Mouse (Mus musculus) testis, adult 2 months (tissue): ENCODE measurements at regions not wholly inside any gene's neighbourhood (a gene's known extent, or its start where the extent isn't known, plus 50 kb on each side); places are given as distances from the start of the nearest gene placed in this dataset.

Source experiments
- H3K27ac ChIP-seq: fragments of 200-500 bp; 2 replicates; pipeline ENCODE4 v1.5.1; 2012; ENCODE audit warnings: low read depth, low read length; ENCODE audit not compliant: control insufficient read depth, insufficient read depth
- H3K27me3 ChIP-seq: fragments of 200-500 bp; 2 replicates; pipeline ENCODE4 v1.6.1; 2012; ENCODE audit warnings: mild to moderate bottlenecking, low read length, moderate library complexity; ENCODE audit not compliant: control insufficient read depth, insufficient read depth
- H3K36me3 ChIP-seq: fragments of 200-500 bp; 2 replicates; pipeline ENCODE4 v1.6.1; 2012; ENCODE audit warnings: mild to moderate bottlenecking, low read length; ENCODE audit not compliant: control insufficient read depth, insufficient read depth
- H3K4me1 ChIP-seq: fragments of 200-500 bp; 2 replicates; pipeline ENCODE4 v1.6.1; 2012; ENCODE audit warnings: low read length; ENCODE audit not compliant: control insufficient read depth, insufficient read depth
- H3K4me3 ChIP-seq: fragments of 200-500 bp; 2 replicates; pipeline ENCODE4 v1.5.1; 2012; ENCODE audit warnings: low read depth, mild to moderate bottlenecking, low read length, moderate library complexity, mixed read lengths; ENCODE audit not compliant: control insufficient read depth
- CTCF ChIP-seq: fragments of 200-500 bp; IDR thresholded peaks from 2 replicates; pipeline ENCODE4 v1.5.1; 2012; ENCODE audit warnings: low read depth, mild to moderate bottlenecking, inconsistent platforms, low read length, moderate library complexity; ENCODE audit not compliant: control insufficient read depth, insufficient read depth, insufficient replicate concordance
- POLR2A ChIP-seq: fragments of 200-500 bp; IDR thresholded peaks from 2 replicates; pipeline ENCODE4 v1.6.1; 2012; ENCODE audit warnings: low read depth, mild to moderate bottlenecking, inconsistent platforms, low read length, moderate library complexity; ENCODE audit not compliant: control insufficient read depth

DNA sequence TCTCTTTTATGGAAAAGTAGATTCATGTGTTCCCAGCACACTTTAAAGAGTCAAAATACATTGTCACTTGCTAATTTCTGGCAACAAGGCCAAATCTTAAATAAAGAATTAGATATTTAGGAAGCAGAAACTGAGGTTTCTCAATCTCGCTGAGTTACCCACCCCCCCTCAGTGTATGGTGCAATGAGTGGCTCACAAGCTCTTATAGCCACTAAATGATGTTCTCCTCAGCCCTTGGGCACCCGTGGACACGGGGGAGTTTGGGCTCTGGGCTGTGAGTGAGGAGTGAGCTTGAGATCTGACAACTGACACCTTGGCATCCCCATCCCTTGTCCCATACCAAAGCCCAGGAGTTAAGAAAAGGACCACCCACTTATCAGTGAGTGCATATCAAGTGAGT is 145.4 kb upstream of the Id2 start:
- Histone ChIP-seq H3K36me3 (no peaks in the 10 kb centered on the region), H3K4me1 (peaks cover 5% of the 10 kb centered on the region; the same call in 1 of the 2 replicates)

GRCm38 (mm10) chr12:25241675-25242074 is 144.7 kb upstream of the Id2 start:
- H3K36me3 ChIP-seq = no peaks in the 10 kb centered on the region
- H3K27ac ChIP-seq = no peak overlapping the region
- H3K27me3 ChIP-seq = no peaks in the 10 kb centered on the region
- peaks cover 5% of the 10 kb centered on the region; the same call in 1 of the 2 replicates for H3K4me1 ChIP-seq
- no peak for TF ChIP-seq POLR2A
- TF ChIP-seq CTCF = no peak
- H3K4me3 ChIP-seq = no peak overlapping the region

More for the DNA sequence above, 145.4 kb upstream of the Id2 start:
- no peak overlapping the region for H3K4me3 ChIP-seq
- H3K27ac ChIP-seq = no peak overlapping the region
- TF ChIP-seq CTCF = no peak
- no peak for TF ChIP-seq POLR2A
- no peaks in the 10 kb centered on the region for H3K27me3 ChIP-seq

DNA sequence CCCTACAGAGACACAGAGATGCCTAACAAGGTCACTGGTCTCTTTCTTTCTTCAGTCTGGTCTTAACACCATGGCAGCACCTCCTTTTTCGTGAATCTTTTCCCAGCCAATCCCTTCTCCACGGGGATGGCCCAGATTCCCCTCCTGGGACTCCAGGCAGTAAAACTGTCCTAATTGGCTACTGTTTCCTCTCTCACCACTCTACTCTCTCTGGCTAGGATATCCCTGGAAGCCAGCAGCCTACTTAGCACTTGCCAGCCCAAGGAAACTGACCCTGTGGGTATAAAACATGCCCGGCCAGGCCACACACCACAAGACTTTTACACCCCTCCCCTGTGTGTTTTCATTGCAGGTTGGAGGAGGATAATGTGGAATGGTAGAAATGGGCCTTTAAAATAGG is 143.9 kb upstream of the Id2 start:
- Histone ChIP-seq H3K36me3 (no peaks in the 10 kb centered on the region), H3K4me1 (peaks cover 5% of the 10 kb centered on the region; the same call in 1 of the 2 replicates), H3K27me3 (no peaks in the 10 kb centered on the region), H3K27ac (no peak overlapping the region), H3K4me3 (peak overlapping the region; percentile 75)
- TF ChIP-seq CTCF (no peak), POLR2A (no peak)

DNA sequence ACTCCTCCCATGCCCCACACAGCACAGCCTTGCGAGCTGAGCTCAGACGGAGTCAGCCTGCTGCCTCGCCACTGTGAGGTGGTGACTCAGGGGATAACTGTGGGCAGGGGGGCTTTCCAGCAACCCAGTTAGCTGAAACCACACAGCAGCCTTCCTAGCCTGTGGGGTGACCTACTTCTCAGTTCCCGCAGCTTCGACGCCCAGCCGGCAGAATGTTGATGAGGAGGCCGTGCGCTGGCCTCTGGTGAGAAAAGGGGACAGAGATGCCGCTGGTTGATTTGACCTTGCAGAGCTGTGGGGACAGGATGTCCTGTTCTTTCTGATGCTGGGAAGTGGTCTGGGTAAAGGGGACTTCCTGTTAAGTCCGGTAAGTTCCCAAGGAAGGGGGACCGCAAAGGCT is 143.2 kb upstream of the Id2 start:
- H3K36me3 ChIP-seq = no peaks in the 10 kb centered on the region
- H3K27ac ChIP-seq = no peak overlapping the region
- H3K4me3 ChIP-seq = peak overlapping the region; percentile 75
- no peaks in the 10 kb centered on the region for H3K27me3 ChIP-seq
- TF ChIP-seq POLR2A = no peak
- no peak for TF ChIP-seq CTCF
- H3K4me1 ChIP-seq = peaks cover 3% of the 10 kb centered on the region; the same call in 1 of the 2 replicates

DNA sequence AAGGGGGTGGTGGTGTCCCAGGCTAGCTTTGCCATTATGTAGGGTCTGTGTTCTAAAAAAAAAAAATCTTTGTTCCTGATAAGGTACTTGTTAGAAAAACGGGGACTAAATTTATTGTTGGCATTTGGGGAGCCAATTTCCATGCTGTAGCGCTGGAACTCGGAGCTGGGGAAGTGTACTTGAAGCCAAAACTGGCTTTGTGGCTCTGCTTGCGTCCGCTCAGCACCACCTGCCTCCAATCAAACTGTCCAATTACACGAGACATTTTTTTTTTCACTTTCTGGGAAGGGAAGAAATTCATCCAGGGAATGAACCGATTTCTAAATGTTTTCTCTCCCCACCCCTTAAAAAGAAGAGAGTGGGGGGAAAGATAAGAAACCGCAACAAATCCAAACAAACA is 138.1 kb upstream of the Id2 start:
- Histone ChIP-seq H3K27ac (no peak overlapping the region), H3K4me3 (no peak overlapping the region), H3K36me3 (no peaks in the 10 kb centered on the region), H3K27me3 (no peaks in the 10 kb centered on the region), H3K4me1 (peaks cover 6% of the 10 kb centered on the region; the same call in 1 of the 2 replicates)
- no peak for TF ChIP-seq POLR2A
- TF ChIP-seq CTCF = no peak

- H3K27ac ChIP-seq = no peak overlapping the region
- H3K36me3 ChIP-seq = no peaks in the 10 kb centered on the region
- no peak overlapping the region for H3K4me3 ChIP-seq
- no peak for TF ChIP-seq POLR2A
- no peak for TF ChIP-seq CTCF
- no peaks in the 10 kb centered on the region for H3K27me3 ChIP-seq
- peaks cover 5% of the 10 kb centered on the region; the same call in 1 of the 2 replicates for H3K4me1 ChIP-seq
Measured at GRCm38 (mm10) chr12:25234636-25235035, 137.7 kb upstream of the Id2 start.

GRCm38 (mm10) chr12:25233027-25233535 is 136.1 kb upstream of the Id2 start:
- Histone ChIP-seq H3K27ac (no peak overlapping the region; the same call in 1 of the 2 replicates), H3K4me1 (peaks cover 5% of the 10 kb centered on the region; the same call in 1 of the 2 replicates), H3K36me3 (no peaks in the 10 kb centered on the region), H3K4me3 (no peak overlapping the region), H3K27me3 (no peaks in the 10 kb centered on the region)
- TF ChIP-seq CTCF (no peak), POLR2A (no peak)

GRCm38 (mm10) chr12:25232358-25233026 is 135.6 kb upstream of the Id2 start:
- H3K36me3 ChIP-seq = no peaks in the 10 kb centered on the region
- H3K27me3 ChIP-seq = no peaks in the 10 kb centered on the region
- no peak overlapping the region for H3K4me3 ChIP-seq
- peaks cover 5% of the 10 kb centered on the region; the same call in 1 of the 2 replicates for H3K4me1 ChIP-seq
- H3K27ac ChIP-seq = no peak overlapping the region; the same call in 1 of the 2 replicates
- TF ChIP-seq POLR2A (no peak), CTCF (no peak)
